Mouse (Mus musculus) testis, adult 2 months (tissue): ENCODE measurements around the gene Katnal1.

Source experiments
- CTCF ChIP-seq: fragments of 200-500 bp; IDR thresholded peaks from 2 replicates; pipeline ENCODE4 v1.5.1; 2012; ENCODE audit warnings: low read depth, mild to moderate bottlenecking, inconsistent platforms, low read length, moderate library complexity; ENCODE audit not compliant: control insufficient read depth, insufficient read depth, insufficient replicate concordance
- POLR2A ChIP-seq: fragments of 200-500 bp; IDR thresholded peaks from 2 replicates; pipeline ENCODE4 v1.6.1; 2012; ENCODE audit warnings: low read depth, mild to moderate bottlenecking, inconsistent platforms, low read length, moderate library complexity; ENCODE audit not compliant: control insufficient read depth

DNA sequence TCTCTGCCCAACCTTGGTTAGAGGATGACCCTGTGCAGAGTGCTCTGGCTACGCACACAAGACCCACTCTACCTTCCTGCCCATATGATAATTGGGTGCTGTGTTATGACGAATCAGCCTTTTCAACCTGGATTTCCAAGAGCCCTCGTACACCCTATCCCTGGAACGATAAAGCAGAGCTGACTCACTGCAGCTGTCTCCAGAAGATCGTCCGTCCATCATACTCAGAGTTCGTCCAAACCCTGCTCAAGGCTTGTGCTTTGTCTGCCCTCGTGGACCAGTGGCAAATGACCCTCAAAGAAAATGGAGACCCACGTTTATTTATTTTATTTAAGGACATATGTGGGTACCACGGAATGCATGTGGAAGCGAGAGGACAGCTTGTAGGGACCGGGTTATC, 45.9 kb upstream of the Katnal1 start:
- TF ChIP-seq CTCF (no peak), POLR2A (no peak)
